Comparison of ENCODE assay signal across 8 mouse cellular contexts in the genomic region with DNA sequence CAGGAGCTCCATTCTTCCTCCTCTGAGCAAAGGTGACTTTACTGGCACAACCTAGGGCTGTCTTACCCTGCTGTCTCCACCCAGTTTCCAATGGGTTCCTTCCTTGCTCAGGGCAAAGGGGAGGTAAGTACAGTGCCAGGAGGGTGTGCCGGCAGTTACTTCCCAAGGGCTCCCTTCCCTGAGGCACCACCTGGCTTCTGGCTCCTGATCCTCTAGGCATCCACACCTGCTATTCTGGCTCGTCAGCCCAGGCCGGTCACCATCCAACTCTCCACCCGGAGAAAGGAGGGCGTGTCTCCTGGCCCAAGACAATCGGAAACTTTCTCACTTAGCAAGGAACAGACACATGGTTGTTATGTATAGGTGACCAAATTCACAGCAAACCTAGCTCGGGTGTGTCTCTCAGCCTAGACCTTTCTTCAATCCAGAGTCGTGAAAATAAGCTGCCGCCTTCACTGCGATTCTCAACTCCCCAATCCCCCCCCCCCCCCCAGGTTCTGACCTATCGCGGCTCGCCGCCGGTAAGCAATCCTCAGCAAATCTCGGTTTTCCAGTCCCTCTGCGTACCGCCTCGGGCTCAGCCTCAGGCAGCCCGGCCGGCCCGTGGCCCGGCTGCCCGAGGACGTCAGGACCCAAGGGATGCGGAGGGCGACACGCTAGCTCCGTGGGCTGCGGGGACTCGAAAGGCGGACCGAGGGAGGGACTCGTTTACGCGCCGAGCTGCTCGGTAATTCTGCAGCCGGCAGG.
DNase-seq lines count a peak whose midpoint lies in the region; ATAC-seq lines count a peak whose summit lies in the region.

No protein-coding gene starts in this region.

- DNase-seq in cerebellum, adult 11-12 months = peak; percentile 70
- peak; percentile 54 for DNase-seq in MN1 (ENCODE audit: low spot score)
- DNase-seq in forelimb bud, embryonic 11.5 days (ENCODE audit: low read depth, low spot score) = peak; percentile 40
- DNase-seq in kidney, adult 8-10 months = peak; percentile 79 to 84
- DNase-seq in lung, postnatal 10 days = peak; percentile 53
- DNase-seq in spleen, postnatal 36 days (ENCODE audit: low spot score in 2 of 2) = no peak
- no peak for DNase-seq in thymus, postnatal 4 days

- ATAC-seq in cerebellum, adult (ENCODE audit: insufficient number of reproducible peaks, low FRiP score, low TSS enrichment) = no peak; the same call in 1 of the 2 replicates

Comparison
In these comparisons a context has a peak if more than half of its experiments do, and no peak if none do; other contexts are left out.
1. DNase-seq: peak in cerebellum, adult 11-12 months (single experiment), MN1 (single experiment), forelimb bud, embryonic 11.5 days (single experiment), kidney, adult 8-10 months (2 of 2) and lung, postnatal 10 days (single experiment); none in spleen, postnatal 36 days (0 of 2) and thymus, postnatal 4 days (single experiment).